Mouse (Mus musculus) spleen, adult 2 months (tissue): ENCODE measurements around the gene Col12a1.

Source experiments
- CTCF ChIP-seq: fragments of 200-500 bp; IDR thresholded peaks from 2 replicates; pipeline ENCODE4 v1.5.1; 2011; ENCODE audit warnings: mild to moderate bottlenecking, inconsistent platforms; ENCODE audit not compliant: insufficient read depth, insufficient read length, insufficient replicate concordance; ENCODE audit errors: extremely low read depth
- POLR2A ChIP-seq: fragments of 200-500 bp; IDR thresholded peaks from 2 replicates; pipeline ENCODE4 v1.6.1; 2011; ENCODE audit warnings: low read depth, low read length, inconsistent platforms

DNA sequence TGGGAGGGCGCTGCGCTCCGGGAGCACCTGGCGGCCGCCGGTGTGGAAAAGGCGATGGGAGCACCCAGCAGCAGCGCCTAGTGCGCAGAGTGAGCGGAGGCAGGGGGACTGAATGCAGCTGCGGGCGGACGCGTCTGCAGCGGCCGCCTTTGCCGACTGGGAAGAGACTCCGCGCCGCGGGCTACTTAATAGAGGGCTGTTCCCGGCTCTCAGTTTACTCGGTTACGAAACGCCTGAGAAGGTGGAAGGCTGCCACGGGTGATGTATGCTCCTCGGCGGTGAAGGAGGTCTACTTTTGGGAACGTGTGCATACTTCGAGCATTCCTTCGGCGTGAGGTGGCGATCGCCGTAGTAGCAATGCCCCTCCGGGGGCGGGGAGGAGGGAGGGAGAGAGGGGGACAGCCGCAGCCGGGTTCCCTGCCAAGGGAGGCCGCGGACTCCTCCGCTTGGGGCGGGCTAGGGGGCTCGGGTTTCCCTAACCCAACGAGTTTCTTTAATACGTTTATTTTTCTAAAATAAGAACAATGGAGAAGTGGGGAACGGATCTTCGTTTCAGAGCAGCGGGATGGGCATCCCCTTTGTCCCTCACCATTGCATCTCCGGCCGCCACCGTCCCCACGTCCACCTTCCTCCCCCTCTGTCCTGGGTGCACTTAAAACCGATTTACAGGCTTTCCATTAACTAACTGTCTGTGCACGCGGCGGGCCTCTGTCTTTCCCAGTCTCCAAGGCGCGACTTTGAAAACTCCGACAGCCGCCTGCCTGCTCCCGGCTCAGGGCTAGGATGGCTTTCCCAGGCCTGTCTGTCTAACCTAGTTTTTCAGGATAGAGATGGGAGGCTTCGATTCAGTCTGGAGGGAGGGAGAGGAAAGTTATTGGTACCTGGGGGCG is at the start of gene Col12a1:
- TF ChIP-seq CTCF (no peak), POLR2A (no peak)
